Mouse (Mus musculus): ENCODE results near the gene Sh3rf3.

The Sh3rf3 gene

GRCm38 (mm10) chr10:58813081-58813800, at the start of gene Sh3rf3:
Gene Sh3rf3, plus strand, starts transcription at chr10:58813359.
- DNase-seq (ENCODE audit: low spot score), result peak; percentile 28

- no peak for DNase-seq (ENCODE audit: low spot score)
Observed at GRCm38 (mm10) chr10:58788486-58789274, 24.5 kb upstream of the Sh3rf3 start.

- no peak for DNase-seq (ENCODE audit: low spot score)
Observed at GRCm38 (mm10) chr10:58797555-58797954, 15.6 kb upstream of the Sh3rf3 start.

DNA sequence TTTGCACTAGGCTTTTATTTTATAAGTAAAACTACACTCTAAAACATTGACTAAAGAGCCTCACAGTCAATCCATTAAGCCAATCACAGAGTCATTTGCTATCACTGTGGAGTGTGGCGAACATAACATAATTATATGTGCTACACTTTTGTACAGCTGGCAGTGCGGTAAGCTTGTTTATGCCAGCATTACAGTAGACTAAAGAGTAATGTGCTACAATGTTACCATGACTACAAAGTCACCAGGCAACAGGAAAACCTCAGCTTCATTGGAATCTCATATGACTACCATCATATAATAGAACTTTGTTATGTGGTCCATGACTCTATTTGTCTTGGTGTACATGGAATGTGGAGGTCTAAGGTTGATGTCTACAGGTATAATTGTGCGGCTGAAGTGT, 15.0 kb upstream of the Sh3rf3 start:
- no peak for DNase-seq (ENCODE audit: low spot score)

GRCm38 (mm10) chr10:58800996-58801433, 12.1 kb upstream of the Sh3rf3 start:
- DNase-seq (ENCODE audit: low spot score), result no peak

- DNase-seq (ENCODE audit: low spot score), result no peak
Observed at GRCm38 (mm10) chr10:58802391-58802790, 10.8 kb upstream of the Sh3rf3 start.

- no peak for DNase-seq (ENCODE audit: low spot score)
Observed at GRCm38 (mm10) chr10:58807956-58808355, 5.2 kb upstream of the Sh3rf3 start.

GRCm38 (mm10) chr10:58810181-58810580, 3.0 kb upstream of the Sh3rf3 start:
- no peak for DNase-seq (ENCODE audit: low spot score)

DNA sequence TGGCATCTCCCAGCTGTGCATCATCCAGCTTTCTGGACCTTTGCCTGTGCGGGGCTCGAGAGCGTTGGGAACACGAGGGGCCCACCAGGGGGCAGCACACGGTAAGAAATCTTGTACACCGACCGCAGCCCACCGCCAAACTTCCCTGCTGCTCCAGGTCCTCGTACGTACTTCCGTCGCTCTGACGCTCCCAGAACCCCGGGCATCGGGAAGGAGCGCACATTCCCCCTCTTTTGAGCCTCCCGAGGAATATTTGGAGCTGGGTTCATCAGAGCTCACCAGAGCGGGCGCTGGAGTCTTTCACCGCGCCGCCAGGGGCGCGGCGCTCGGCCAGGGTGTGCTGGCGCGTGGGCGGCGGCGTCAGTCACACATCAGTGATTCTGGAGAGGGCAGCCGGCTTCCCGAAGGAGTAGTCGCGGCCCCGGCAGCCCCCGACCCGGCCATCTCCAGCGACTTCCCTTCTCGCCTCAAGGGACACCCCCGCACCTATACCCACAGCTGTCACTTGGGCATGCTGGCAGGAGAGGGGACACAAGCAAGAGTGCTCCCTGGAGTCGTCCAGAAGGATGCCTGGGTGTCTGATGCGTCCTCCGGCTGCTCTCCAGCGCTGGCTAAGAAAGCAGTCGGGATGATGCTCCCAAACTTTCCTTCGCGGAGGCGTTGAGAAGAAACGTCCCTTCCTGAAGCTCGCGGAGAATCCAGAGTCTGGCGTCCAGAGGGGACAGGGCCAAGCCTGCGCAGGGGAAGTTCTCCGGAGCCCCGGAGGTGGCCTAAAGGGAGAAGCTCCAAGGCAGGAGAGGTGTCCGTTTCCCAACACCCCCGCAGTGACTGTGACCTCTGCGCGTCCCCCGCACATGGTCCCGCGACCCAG, 714 bp upstream of the Sh3rf3 start:
- DNase-seq (ENCODE audit: low spot score), result peak; percentile 85

GRCm38 (mm10) chr10:58813801-58814191, 637 bp downstream of the Sh3rf3 start:
- DNase-seq (ENCODE audit: low spot score), result peak; percentile 11

- DNase-seq (ENCODE audit: low spot score), result no peak
Observed at GRCm38 (mm10) chr10:58814486-58814885, 1.3 kb downstream of the Sh3rf3 start.

DNA sequence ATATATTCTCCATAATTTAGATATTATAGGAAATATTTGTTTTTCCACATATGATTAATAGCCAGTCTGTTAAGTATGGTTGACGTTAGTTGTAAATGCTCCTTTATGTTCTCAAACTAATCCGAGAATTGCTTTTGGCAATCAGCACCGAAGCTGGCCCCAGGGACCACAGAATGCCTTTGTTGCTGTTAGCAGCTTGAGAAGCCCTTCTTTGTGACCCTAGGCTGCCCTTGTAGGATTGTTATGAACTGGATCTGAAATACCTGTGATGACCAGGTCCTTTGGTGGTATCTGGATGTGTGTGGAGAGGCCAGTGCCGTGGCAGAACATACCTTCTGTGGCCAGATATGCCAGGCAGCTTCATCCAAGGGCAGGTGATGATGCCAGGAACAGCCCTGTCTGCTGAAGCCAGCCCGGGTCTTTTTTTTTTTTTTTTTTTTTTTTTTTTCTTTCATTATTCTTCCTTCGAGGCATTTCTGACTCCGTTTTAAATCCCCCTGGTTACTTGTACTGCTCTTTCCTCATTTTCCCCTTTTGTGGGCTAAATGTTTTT, 10.9 kb downstream of the Sh3rf3 start:
- no peak for DNase-seq (ENCODE audit: low spot score)

- no peak for DNase-seq (ENCODE audit: low spot score)
Observed at GRCm38 (mm10) chr10:58829251-58830111, 16.3 kb downstream of the Sh3rf3 start.

GRCm38 (mm10) chr10:58833146-58833545, 20.0 kb downstream of the Sh3rf3 start:
- DNase-seq (ENCODE audit: low spot score), result no peak

- DNase-seq (ENCODE audit: low spot score), result no peak
Observed at GRCm38 (mm10) chr10:58833741-58834178, 20.6 kb downstream of the Sh3rf3 start.

DNA sequence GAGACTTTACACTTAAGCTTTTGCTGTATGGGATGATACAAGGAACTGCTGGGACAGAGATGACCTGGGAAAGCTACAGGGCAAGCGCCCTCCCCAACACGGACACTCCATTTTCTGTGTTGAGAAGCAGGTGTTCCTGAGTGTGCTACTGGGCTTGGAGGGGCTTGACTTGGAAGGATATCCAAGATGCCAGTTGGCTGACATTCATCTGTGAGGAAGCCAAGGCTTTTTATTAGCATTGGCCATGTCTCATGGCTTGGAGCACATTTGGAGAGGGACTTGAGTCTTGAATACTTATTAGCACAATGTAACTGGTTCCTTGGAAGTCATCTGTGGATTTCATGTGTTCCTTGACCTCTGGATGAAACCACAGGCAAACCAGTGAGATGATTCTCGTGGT, 23.2 kb downstream of the Sh3rf3 start:
- no peak for DNase-seq (ENCODE audit: low spot score)

GRCm38 (mm10) chr10:58837504-58837903, 24.3 kb downstream of the Sh3rf3 start:
- DNase-seq (ENCODE audit: low spot score), result no peak

GRCm38 (mm10) chr10:58841945-58842344, 28.8 kb downstream of the Sh3rf3 start:
- DNase-seq (ENCODE audit: low spot score), result no peak

GRCm38 (mm10) chr10:58843100-58843499, 29.9 kb downstream of the Sh3rf3 start:
- DNase-seq (ENCODE audit: low spot score), result no peak

- DNase-seq (ENCODE audit: low spot score), result no peak
Observed at GRCm38 (mm10) chr10:58848127-58848526, 35.0 kb downstream of the Sh3rf3 start.

DNA sequence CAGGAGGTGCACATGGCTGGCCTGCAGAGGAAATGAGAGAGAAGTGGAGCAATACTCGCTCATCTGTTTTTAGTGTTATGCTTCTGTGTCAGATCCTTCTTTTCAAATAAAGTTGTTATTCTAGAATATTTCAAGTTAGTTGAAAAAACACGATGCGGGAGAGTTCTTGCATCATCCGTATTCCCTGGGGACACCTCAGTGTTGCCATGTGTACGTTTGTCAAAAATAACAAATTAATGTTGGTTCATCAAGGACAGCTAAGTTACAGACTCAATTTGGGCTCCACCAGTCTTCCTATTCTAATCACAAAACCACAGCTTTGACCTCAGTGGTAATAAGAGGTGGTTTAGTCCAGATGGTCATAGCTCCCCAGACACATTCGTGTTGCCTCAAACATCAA, 35.4 kb downstream of the Sh3rf3 start:
- DNase-seq (ENCODE audit: low spot score), result no peak

Data from urinary bladder, postnatal 14 days (tissue).